Mouse (Mus musculus): ENCODE data around the gene Inpp5d. TPM values are rescaled to one million over a fixed set of nuclear protein-coding genes. Genes with fewer than 3 reads are reported as not detected.

Gene Inpp5d
- polyA plus RNA-seq, 1 experiment from 2014 or later, result 6.0 TPM

DNA sequence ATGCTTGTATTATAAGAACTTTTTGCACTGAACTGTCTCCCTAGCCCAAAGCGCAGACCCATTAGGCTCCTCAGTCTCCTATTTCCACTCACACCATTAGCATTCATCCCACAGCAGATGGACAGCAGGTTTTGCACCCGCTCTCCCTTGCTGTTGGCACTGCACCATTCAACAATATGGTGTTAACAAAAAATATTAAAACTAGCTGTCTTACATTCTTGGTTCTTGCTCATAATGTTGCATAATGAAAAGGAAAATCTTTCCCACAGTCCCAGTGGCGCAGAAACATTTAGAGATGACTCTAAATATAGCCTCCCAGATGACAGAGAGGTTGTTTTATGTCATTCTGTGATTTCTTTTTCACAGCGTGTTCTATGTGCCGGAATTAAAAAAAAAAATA, 113.1 kb downstream of the Inpp5d start:
- no peaks in the 10 kb centered on the region for H3K4me1 ChIP-seq
- H3K27ac ChIP-seq, result no peak overlapping the region
- no peak overlapping the region for H3K4me3 ChIP-seq
- no peaks in the 10 kb centered on the region for H3K9me3 ChIP-seq
- DNase-seq (ENCODE audit: low spot score), result no peak
- 81% methylated on average over 5 of the region's 5 CpGs for WGBS
- H3K36me3 ChIP-seq, result no peaks in the 10 kb centered on the region
- no peaks in the 10 kb centered on the region; the same call in 1 of the 2 replicates for H3K27me3 ChIP-seq (ENCODE audit: insufficient read depth, poor library complexity, severe bottlenecking)

- WGBS, result 73% methylated on average over 3 of the region's 3 CpGs
- H3K4me3 ChIP-seq, result no peak overlapping the region
- H3K27ac ChIP-seq, result no peak overlapping the region
- no peaks in the 10 kb centered on the region for H3K36me3 ChIP-seq
- H3K27me3 ChIP-seq (ENCODE audit: insufficient read depth, poor library complexity, severe bottlenecking), result no peaks in the 10 kb centered on the region; the same call in 1 of the 2 replicates
- no peaks in the 10 kb centered on the region for H3K4me1 ChIP-seq
- no peak for DNase-seq (ENCODE audit: low spot score)
- no peaks in the 10 kb centered on the region for H3K9me3 ChIP-seq
These were observed 114.0 kb downstream of the Inpp5d start for GRCm38 (mm10) chr1:87734153-87734552.

DNA sequence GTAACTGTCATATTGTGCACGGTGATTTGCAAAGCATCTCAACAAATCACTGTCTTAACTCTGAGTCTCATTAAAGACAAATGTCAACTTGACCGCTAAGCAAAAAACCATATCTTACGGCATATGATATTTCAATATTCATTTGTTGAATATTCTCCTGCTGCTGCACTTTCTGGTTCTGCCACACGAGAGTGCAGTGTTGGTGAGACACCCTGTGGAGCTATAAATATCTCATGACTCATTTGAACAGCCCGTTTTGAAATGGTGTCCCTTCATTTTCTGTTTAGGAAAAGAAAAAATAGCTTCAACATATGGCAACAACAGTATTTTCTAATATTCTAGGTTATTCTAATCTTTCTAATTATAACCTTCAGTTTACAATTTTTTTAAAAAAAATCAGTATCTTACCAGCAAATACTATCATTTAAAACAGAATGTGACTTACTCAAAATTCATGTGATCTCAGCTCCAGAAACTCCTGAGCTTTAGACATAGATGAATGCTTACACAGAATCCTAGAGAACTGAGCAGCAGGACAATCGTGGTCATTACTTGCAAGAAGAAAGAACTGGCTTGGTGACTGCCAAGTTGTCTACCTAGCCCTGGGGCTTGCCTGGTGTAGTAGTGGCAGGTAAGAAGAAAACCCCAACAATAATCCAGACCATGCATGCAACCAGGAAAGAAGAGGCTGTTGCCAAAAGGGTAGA, 120.6 kb downstream of the Inpp5d start:
- Histone ChIP-seq H3K9me3 (no peaks in the 10 kb centered on the region), H3K27ac (no peak overlapping the region), H3K27me3 (ENCODE audit: insufficient read depth, poor library complexity, severe bottlenecking) (no peaks in the 10 kb centered on the region; the same call in 1 of the 2 replicates), H3K4me3 (no peak overlapping the region), H3K4me1 (no peaks in the 10 kb centered on the region), H3K36me3 (no peaks in the 10 kb centered on the region)
- no peak for DNase-seq (ENCODE audit: low spot score)
- 57% methylated on average over 6 of the region's 6 CpGs for WGBS

GRCm38 (mm10) chr1:87749360-87749973, 129.4 kb downstream of the Inpp5d start:
- no peak overlapping the region for H3K4me3 ChIP-seq
- H3K27me3 ChIP-seq (ENCODE audit: insufficient read depth, poor library complexity, severe bottlenecking), result no peaks in the 10 kb centered on the region; the same call in 1 of the 2 replicates
- no peaks in the 10 kb centered on the region for H3K4me1 ChIP-seq
- H3K27ac ChIP-seq, result no peak overlapping the region
- H3K9me3 ChIP-seq, result no peaks in the 10 kb centered on the region
- no peak for DNase-seq (ENCODE audit: low spot score)
- no peaks in the 10 kb centered on the region for H3K36me3 ChIP-seq

- DNase-seq (ENCODE audit: low spot score), result peak; percentile 98
- peak within 1 kb of the TSS; percentile 97 for H3K27ac ChIP-seq
- H3K36me3 ChIP-seq, result peaks cover 27% of the 10 kb centered on the region
- H3K27me3 ChIP-seq (ENCODE audit: insufficient read depth, poor library complexity, severe bottlenecking), result no peaks in the 10 kb centered on the region
- 1% methylated on average over 79 of the region's 79 CpGs for WGBS
- peaks cover 7% of the 10 kb centered on the region for H3K4me1 ChIP-seq
- peak within 1 kb of the TSS; percentile 86 for H3K4me3 ChIP-seq
- H3K9me3 ChIP-seq, result no peaks in the 10 kb centered on the region
These were observed 135.7 kb downstream of the Inpp5d start, which contains the start of gene Atg16l1 for GRCm38 (mm10) chr1:87755641-87756470. TSS of gene Atg16l1 (plus strand) at chr1:87755870.

GRCm38 (mm10) chr1:87763821-87764220, 143.7 kb downstream of the Inpp5d start:
- Histone ChIP-seq H3K4me1 (no peaks in the 10 kb centered on the region), H3K27me3 (ENCODE audit: insufficient read depth, poor library complexity, severe bottlenecking) (no peaks in the 10 kb centered on the region), H3K4me3 (no peak overlapping the region), H3K9me3 (no peaks in the 10 kb centered on the region), H3K36me3 (peaks cover 94% of the 10 kb centered on the region), H3K27ac (no peak overlapping the region)
- 90% methylated on average over 3 of the region's 3 CpGs for WGBS
- no peak for DNase-seq (ENCODE audit: low spot score)

DNA sequence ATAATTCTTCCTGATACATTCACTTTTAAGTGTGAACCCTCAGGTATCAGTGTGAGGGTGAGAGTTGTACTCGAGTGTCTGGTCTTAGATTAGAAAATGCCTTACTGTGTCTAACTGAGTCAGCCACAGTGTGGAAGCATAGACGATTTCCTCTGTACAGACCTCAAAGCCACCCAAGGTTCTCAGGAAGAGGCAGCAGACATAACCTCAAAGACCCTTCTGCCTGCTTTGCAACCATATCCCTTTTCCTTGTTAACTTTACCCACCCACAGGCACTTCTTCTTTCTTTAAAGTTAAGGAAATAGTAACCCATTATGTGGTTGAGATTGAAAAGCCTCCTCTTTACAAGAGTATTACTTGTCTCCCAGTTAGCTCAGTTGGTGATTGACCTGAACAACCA, 145.6 kb downstream of the Inpp5d start:
- Histone ChIP-seq H3K4me3 (no peak overlapping the region), H3K27me3 (ENCODE audit: insufficient read depth, poor library complexity, severe bottlenecking) (no peaks in the 10 kb centered on the region), H3K27ac (no peak overlapping the region), H3K4me1 (no peaks in the 10 kb centered on the region), H3K9me3 (no peaks in the 10 kb centered on the region), H3K36me3 (peaks cover 89% of the 10 kb centered on the region)
- no peak for DNase-seq (ENCODE audit: low spot score)
- 83% methylated on average over 2 of the region's 2 CpGs for WGBS

GRCm38 (mm10) chr1:87766233-87766632, 146.1 kb downstream of the Inpp5d start:
- Histone ChIP-seq H3K9me3 (no peaks in the 10 kb centered on the region), H3K27ac (no peak overlapping the region), H3K27me3 (ENCODE audit: insufficient read depth, poor library complexity, severe bottlenecking) (no peaks in the 10 kb centered on the region), H3K4me3 (no peak overlapping the region), H3K36me3 (peaks cover 90% of the 10 kb centered on the region), H3K4me1 (no peaks in the 10 kb centered on the region)
- DNase-seq (ENCODE audit: low spot score), result no peak
- 91% methylated on average over 3 of the region's 3 CpGs for WGBS

GRCm38 (mm10) chr1:87769263-87769662, 149.2 kb downstream of the Inpp5d start:
- Histone ChIP-seq H3K4me3 (no peak overlapping the region), H3K36me3 (peaks cover 90% of the 10 kb centered on the region), H3K9me3 (no peaks in the 10 kb centered on the region), H3K27me3 (ENCODE audit: insufficient read depth, poor library complexity, severe bottlenecking) (no peaks in the 10 kb centered on the region), H3K4me1 (no peaks in the 10 kb centered on the region), H3K27ac (no peak overlapping the region)
- 89% methylated on average over 2 of the region's 2 CpGs for WGBS
- DNase-seq (ENCODE audit: low spot score), result no peak

Other genes starting within 250 kb of the Inpp5d start
- gene Kcnj13, start 225.6 kb upstream of the Inpp5d start, polyA plus RNA-seq (2016; fragmentation: Nextera tagmentation; extraction: Ambion mirVana), result 0.70 and 1.0 TPM in 2 replicates
- gene Snorc, start 150.0 kb upstream of the Inpp5d start, polyA plus RNA-seq (2016; fragmentation: Nextera tagmentation; extraction: Ambion mirVana), result not detected in 2 replicates
- 0.18 TPM in 1 of 2 replicates, not detected in the other for gene Neu2, start 110.4 kb upstream of the Inpp5d start, polyA plus RNA-seq (2016; fragmentation: Nextera tagmentation; extraction: Ambion mirVana)
- 0.20 and 0.88 TPM in 2 replicates for gene Ngef, start 46.4 kb upstream of the Inpp5d start, polyA plus RNA-seq (2016; fragmentation: Nextera tagmentation; extraction: Ambion mirVana)
- 32.1 and 33.5 TPM in 2 replicates for gene Atg16l1, start 135.6 kb downstream of the Inpp5d start, polyA plus RNA-seq (2016; fragmentation: Nextera tagmentation; extraction: Ambion mirVana)
- gene Sag, start 183.4 kb downstream of the Inpp5d start, polyA plus RNA-seq (2016; fragmentation: Nextera tagmentation; extraction: Ambion mirVana), result 1.9 and 2.0 TPM in 2 replicates
- gene Dgkd, start 233.0 kb downstream of the Inpp5d start, polyA plus RNA-seq (2016; fragmentation: Nextera tagmentation; extraction: Ambion mirVana), result 26.6 and 31.6 TPM in 2 replicates